Mouse (Mus musculus) retina, adult 2 months (tissue): ENCODE measurements around the gene Atp8b4.

Experiments
- DNase-seq: peaks from one replicate; pipeline ENCODE4 v3.0.0-alpha.2; 2012; ENCODE audit warnings: low read depth, low spot score

Gene Atp8b4

GRCm38 (mm10) chr2:126434305-126434704, 66.2 kb downstream of the Atp8b4 start:
- DNase-seq, result no peak

- DNase-seq, result no peak
These were observed 67.9 kb downstream of the Atp8b4 start for GRCm38 (mm10) chr2:126432481-126433066.

GRCm38 (mm10) chr2:126429282-126429681, 71.2 kb downstream of the Atp8b4 start:
- peak; percentile 11 for DNase-seq

DNA sequence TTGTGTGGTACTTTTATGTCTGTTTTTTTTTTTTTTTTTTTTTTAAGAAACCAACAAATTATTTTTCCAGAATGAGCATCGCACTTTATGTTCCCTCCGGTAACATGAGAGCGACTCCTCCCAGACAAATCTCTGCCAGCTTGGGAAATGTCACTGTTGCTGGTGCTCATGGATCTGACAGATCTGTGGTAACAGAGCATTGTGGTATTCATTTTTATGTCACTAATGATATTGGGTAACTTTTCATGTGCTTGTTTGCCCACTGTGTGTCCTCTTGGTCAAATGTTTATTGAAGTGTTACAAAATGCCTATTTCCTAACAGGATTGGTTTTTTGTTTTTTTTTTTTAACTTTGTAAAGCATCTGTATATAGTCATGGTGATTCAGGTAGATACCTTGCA, 75.3 kb downstream of the Atp8b4 start:
- DNase-seq, result no peak

DNA sequence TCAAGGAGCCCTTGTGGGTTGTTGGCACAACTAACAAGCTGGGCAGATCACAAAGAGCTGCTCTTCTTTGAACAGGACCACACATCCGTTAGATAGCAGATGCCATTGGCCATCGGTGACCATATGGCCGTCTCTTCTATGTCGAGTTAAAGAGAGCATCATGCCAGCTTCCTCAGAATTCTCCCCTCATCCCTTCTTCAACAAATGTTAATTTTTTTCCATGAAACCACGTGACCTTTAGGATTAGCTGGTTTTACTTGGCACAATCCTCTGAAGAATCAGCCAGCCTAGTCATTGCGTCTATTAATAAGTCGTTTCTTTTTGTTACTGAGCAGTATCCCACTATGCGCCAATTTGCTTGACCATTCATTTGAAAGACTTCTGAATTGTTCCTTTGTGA, 75.8 kb downstream of the Atp8b4 start:
- DNase-seq, result no peak

DNA sequence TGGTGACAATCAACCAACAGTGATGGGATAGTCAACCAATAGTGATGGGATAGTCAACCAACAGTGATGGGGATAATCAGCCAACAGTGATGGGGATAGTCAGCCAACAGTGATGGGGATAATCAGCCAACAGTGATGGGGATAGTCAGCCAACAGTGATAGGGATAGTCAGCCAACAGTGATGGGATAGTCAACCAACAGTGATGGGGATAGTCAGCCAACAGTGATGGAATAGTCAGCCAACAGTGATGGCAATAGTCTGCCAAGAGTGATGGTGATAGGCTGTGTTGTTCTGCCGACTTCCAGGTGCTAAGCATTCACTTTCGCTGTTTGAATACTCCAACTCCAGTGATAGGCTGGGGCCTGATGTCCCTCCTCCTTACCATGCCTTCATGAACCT, 79.6 kb downstream of the Atp8b4 start:
- DNase-seq, result no peak

DNA sequence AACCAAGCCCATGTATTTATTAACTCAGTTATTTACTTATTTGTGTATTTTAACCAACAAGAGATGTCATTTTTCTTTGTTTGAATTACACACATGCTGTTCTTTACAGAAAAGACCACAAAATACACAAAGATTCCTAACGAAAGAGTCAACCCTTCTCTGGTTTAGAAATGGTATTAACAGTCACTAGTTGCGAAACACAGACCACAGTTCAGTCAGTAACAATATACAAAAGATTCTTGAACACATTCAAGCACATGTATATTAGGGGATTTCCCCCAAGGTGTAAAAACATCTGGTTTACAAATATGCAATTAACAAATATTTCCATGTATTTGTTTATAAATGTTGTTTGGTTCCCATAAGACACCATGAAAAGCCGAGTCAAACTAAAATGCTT, 81.6 kb downstream of the Atp8b4 start:
- no peak for DNase-seq

- DNase-seq, result no peak
These were observed 83.7 kb downstream of the Atp8b4 start for GRCm38 (mm10) chr2:126416772-126417171.

GRCm38 (mm10) chr2:126415981-126416380, 84.5 kb downstream of the Atp8b4 start:
- no peak for DNase-seq

DNA sequence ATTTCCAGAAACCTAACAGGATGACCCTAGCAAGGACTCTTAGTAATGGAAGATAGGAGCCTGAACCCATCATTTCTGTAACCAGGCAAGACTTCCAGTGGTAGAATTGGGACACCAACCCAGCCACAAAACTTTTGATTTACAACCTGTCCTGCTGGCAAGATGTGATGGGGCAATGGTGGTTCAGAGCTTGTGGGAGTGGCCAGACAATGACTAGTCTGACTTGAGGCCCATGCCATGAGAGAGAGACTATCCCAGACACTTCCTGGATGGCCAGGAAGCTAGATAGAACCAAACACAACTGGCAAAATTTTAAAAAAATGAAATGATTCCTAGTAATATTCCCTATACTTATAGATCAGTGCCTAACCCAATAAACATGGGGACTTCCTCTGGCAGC, 87.7 kb downstream of the Atp8b4 start:
- no peak for DNase-seq

DNA sequence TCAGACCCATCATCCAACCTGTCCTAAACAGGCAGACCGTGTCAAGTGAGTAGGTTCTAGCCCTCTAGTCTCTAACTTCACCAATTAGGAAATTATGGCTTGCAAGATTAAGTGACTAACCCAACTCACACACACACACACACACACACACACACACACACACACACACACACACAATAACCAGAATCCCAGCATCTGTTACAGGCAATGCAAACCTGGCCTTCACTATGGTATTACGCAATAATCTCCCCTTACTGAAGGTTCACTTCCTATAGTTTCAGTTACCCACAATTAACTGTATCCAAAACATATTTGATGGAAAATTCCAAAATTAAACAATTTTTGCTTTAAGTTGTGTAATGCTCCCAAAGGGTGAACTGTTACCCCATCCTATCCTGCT, 101.0 kb downstream of the Atp8b4 start:
- DNase-seq, result no peak

- no peak for DNase-seq
These were observed 101.5 kb downstream of the Atp8b4 start for GRCm38 (mm10) chr2:126399017-126399416.

DNA sequence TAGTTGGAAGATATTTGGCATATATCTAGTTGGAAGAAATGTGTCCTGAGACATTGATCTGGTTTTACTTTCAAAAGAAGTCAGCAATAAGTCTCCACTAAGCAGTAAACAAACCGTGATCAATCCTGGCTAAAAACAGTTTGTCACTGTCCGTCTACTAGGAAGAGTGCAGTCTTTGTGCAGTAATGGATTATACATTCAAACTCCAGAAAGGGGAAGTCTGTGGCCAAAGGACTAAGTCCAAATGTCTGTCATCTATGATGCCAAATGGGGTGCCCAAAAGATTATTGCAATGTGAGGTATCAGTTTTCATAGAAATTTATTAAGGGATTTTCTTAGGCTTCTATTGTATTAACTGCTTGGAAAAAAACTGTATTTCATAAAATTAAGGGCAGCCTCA, 102.3 kb downstream of the Atp8b4 start:
- no peak for DNase-seq

GRCm38 (mm10) chr2:126397513-126397912, 103.0 kb downstream of the Atp8b4 start:
- DNase-seq, result no peak

DNA sequence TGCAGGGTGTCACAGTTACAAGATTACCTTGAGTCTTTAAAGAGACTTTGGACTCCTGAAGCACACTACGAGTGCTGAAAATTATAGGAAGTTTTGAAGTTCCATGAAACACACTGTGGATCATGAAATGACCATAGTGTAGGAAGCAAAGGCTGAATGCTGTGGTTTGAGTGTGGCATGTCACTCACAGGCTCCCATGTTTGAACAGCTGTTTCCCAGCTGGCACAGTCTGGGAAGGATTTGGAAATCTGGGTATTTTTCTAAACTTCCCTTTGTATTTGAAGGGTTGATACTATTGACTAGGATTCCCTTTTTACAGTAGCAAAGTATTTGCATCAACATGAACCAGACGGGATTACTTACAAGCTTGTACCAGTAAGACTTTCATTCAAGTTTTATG, 105.5 kb downstream of the Atp8b4 start:
- no peak for DNase-seq

DNA sequence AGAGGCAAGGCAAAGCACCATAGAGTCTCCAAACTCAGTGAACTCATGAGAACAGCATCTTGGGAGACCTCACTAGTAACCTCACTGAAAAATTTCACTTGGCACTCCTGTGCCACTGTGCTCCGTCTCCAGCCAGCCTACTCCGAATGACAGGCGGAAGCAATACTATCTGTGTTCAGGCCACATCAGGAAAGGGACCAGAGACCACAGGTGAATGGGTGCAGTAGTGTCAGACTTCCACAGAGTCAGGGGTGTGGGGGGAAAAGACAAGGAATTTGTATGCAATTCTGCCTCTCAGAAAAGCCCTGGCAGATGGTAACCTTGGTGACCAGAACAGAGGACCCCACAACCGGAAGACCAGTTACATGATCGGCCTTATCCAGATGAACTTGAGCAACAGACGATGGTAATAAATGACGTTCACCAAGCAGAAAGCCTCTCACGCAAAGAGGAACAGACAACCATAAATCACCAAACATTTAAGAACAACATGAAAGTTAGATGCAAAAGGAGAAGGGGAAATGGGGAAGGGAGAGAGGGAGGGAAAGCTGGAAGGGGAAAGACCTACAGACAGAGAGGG, 112.9 kb downstream of the Atp8b4 start:
- no peak for DNase-seq

DNA sequence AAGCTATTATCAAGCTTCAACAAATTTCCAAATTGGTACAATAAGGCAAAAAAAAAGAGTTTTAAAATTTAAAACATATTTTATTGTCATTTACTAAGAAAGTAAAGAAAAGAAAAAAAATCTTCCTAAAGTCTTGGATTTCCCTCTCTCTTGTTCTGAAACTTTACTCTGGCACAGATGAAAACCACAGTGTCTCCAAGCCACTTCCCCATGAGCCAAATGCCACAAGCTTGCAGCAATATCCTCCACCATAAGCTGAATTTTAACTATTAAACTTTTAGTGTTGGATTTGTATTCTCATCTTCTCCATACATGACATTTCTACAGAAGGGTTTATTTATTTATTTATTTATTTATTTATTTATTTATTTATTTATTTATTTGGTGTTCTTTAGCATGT, 114.4 kb downstream of the Atp8b4 start:
- DNase-seq, result no peak

GRCm38 (mm10) chr2:126380300-126380699, 120.2 kb downstream of the Atp8b4 start:
- no peak for DNase-seq

DNA sequence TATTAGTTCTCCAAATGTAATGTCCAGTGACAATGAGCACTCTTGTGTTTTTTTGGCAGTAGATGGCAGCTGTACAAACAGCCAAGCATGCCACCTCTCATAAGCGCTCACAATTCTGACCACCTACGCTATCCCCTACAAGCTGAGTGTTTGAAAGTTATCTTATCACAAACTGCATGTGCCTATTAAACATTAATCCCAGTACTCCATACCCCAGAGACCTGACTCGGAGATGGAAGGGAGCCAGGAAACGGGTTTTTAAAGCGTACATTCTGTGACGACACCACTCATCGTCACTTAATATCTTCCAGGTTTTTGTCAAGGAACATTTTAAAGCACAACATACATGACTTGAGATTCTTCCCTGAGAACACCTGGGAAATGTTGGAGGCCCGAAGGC, 128.8 kb downstream of the Atp8b4 start:
- no peak for DNase-seq

DNA sequence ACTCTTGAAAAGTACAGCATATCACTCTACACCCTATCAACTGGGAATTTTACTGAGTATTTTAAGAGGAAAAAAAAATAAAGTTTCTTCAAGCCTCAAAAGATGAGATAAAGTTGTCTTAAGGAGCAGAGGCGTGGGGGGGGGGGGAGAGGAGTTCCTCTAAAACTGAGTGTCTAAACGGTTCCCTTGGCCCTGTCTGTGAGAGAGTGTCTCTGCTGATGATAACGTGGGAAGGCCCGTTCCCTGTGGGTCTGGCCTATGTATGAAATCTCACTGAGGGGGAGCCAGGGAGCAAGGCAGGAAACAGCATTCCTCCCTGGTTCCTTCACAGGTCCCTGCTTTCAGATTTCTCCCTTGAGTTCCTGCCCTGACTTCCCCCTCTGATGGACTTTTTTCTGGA, 130.7 kb downstream of the Atp8b4 start:
- no peak for DNase-seq

DNA sequence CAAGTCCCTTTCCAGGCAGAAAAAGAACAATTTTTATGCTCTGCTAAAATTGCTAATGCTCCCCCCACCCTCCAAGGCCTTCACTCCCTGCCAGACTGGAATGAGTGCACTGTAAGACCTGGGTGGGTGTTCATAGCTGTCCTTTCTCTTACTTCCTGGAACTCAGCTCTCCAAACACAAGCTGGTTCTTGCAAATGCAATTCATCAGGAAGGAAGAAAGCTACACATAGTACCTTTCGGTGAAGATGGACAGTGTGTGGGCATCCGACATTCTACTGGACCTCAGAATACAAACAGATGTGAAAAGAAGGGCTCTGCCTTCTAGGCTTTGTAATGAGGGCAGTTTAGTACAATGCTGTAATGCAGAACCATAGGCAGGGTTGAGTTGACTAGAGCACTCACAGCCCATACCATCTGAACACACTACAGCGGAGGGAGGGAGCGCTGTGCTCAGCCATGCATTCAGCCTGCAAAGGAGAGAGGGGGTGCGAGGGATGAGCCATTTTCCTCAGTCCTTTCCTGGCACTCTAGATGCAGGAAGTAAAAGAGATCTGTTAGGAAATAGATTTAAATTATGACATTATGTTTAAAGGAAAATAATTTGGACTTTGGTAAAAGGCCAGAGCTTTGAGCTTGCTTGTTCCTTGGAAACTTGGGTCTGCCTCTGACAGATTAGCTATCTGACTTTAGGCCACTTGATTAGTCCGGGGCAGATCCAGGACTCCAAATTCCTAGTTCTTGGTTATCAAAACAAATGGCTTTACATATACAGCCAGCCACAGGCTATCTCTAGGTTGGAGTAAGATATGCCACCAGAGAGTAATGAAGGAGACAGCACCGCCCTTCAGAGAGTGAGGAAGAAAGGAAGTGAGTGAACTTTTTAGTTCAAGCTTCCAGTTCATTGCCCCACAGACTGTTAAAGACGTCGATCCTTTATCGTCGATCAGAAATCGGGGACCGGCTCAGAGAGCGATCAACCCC, 136.4 kb downstream of the Atp8b4 start:
- DNase-seq, result no peak

GRCm38 (mm10) chr2:126363050-126363744, 137.3 kb downstream of the Atp8b4 start:
- peak; percentile 39 for DNase-seq
